Mouse (Mus musculus): ENCODE results near the gene Cand1. TPM values are rescaled to one million over a fixed set of nuclear protein-coding genes. Genes with fewer than 3 reads are reported as not detected.
A peak's percentile ranks its signal among the peaks of the same experiment; 100 is the strongest.

Gene Cand1
- polyA plus RNA-seq, 1 experiment, result 30.8 TPM

- TF ChIP-seq TCF12 (IDR thresholded peaks at IDR 0.05; ENCODE audit: insufficient read depth, poor library complexity, severe bottlenecking), result no peak
- TF ChIP-seq USF1 (IDR thresholded peaks at IDR 0.05; ENCODE audit: low read depth), result no peak
- no peak for TF ChIP-seq CEBPB (IDR thresholded peaks at IDR 0.05; ENCODE audit: insufficient read depth, poor library complexity, severe bottlenecking)
- no peak for TF ChIP-seq MAX (IDR thresholded peaks at IDR 0.05; ENCODE audit: low read depth)
- TF ChIP-seq REST (IDR thresholded peaks at IDR 0.05; ENCODE audit: insufficient read depth, insufficient read length), result no peak
- no peak for TF ChIP-seq POLR2AphosphoS2 (IDR thresholded peaks at IDR 0.05; ENCODE audit: insufficient read length, low read depth)
- TF ChIP-seq SRF (IDR thresholded peaks at IDR 0.05; ENCODE audit: control insufficient read depth, insufficient read length, low read depth), result no peak
- no peak for TF ChIP-seq MYOG (IDR thresholded peaks at IDR 0.05; ENCODE audit: control insufficient read depth in 1 of 3, insufficient read depth in 1 of 3, insufficient read length in 2 of 3, low read depth in 2 of 3)
- no peak overlapping the region for H3K4me2 ChIP-seq (ENCODE audit: low read depth)
- no peaks in the 10 kb centered on the region for H3K27me3 ChIP-seq (ENCODE audit: control insufficient read depth, insufficient read depth, insufficient read length)
- H3K79me2 ChIP-seq (ENCODE audit: control insufficient read depth, insufficient read depth), result no peaks in the 10 kb centered on the region
- no peaks in the 10 kb centered on the region for H3K36me3 ChIP-seq (ENCODE audit: control insufficient read depth, insufficient read depth)
- H3ac ChIP-seq (ENCODE audit: control insufficient read depth, insufficient read length), result no peak overlapping the region
- H3K4me3 ChIP-seq, result no peak overlapping the region
These were observed 32.1 kb upstream of the Cand1 start for GRCm38 (mm10) chr10:119272005-119272404.

GRCm38 (mm10) chr10:119271101-119271500 is 31.2 kb upstream of the Cand1 start:
- no peaks in the 10 kb centered on the region for H3K36me3 ChIP-seq (ENCODE audit: control insufficient read depth, insufficient read depth)
- TF ChIP-seq USF1 (IDR thresholded peaks at IDR 0.05; ENCODE audit: low read depth), result no peak
- no peak for TF ChIP-seq MAX (IDR thresholded peaks at IDR 0.05; ENCODE audit: low read depth)
- no peak for TF ChIP-seq TCF12 (IDR thresholded peaks at IDR 0.05; ENCODE audit: insufficient read depth, poor library complexity, severe bottlenecking)
- no peak for TF ChIP-seq TCF3 (IDR thresholded peaks at IDR 0.05; ENCODE audit: insufficient read length, low read depth)
- no peak for TF ChIP-seq POLR2AphosphoS2 (IDR thresholded peaks at IDR 0.05; ENCODE audit: insufficient read length, low read depth)
- no peak for TF ChIP-seq E2F4 (IDR thresholded peaks at IDR 0.05; ENCODE audit: insufficient read depth)
- no peak for TF ChIP-seq CEBPB (IDR thresholded peaks at IDR 0.05; ENCODE audit: insufficient read depth, poor library complexity, severe bottlenecking)
- TF ChIP-seq REST (IDR thresholded peaks at IDR 0.05; ENCODE audit: insufficient read depth, insufficient read length), result no peak
- no peak for TF ChIP-seq MYOG (IDR thresholded peaks at IDR 0.05; ENCODE audit: control insufficient read depth in 1 of 3, insufficient read depth in 1 of 3, insufficient read length in 2 of 3, low read depth in 2 of 3)
- no peak overlapping the region for H3K4me2 ChIP-seq (ENCODE audit: low read depth)
- H3K4me3 ChIP-seq, result no peak overlapping the region
- no peaks in the 10 kb centered on the region for H3K27me3 ChIP-seq (ENCODE audit: control insufficient read depth, insufficient read depth, insufficient read length)
- H3K79me2 ChIP-seq (ENCODE audit: control insufficient read depth, insufficient read depth), result no peaks in the 10 kb centered on the region
- no peak overlapping the region for H3ac ChIP-seq (ENCODE audit: control insufficient read depth, insufficient read length)

- Histone ChIP-seq H3K79me2 (ENCODE audit: control insufficient read depth, insufficient read depth) (no peaks in the 10 kb centered on the region), H3ac (ENCODE audit: control insufficient read depth, insufficient read length) (no peak overlapping the region), H3K4me3 (no peak overlapping the region), H3K4me2 (ENCODE audit: low read depth) (peak overlapping the region; percentile 50), H3K36me3 (ENCODE audit: control insufficient read depth, insufficient read depth) (no peaks in the 10 kb centered on the region), H3K27me3 (ENCODE audit: control insufficient read depth, insufficient read depth, insufficient read length) (no peaks in the 10 kb centered on the region)
- no peak for TF ChIP-seq USF1 (IDR thresholded peaks at IDR 0.05; ENCODE audit: low read depth)
- TF ChIP-seq MYOD1 (IDR thresholded peaks at IDR 0.05; ENCODE audit: control insufficient read depth in 1 of 3, insufficient read length in 2 of 3, low read depth in 2 of 3), result peak; percentile 58 to 98 (median 94)
- TF ChIP-seq TCF3 (IDR thresholded peaks at IDR 0.05; ENCODE audit: insufficient read length, low read depth), result peak; percentile 94
- TF ChIP-seq MAX (IDR thresholded peaks at IDR 0.05; ENCODE audit: low read depth), result no peak
- no peak for TF ChIP-seq CEBPB (IDR thresholded peaks at IDR 0.05; ENCODE audit: insufficient read depth, poor library complexity, severe bottlenecking)
- no peak for TF ChIP-seq REST (IDR thresholded peaks at IDR 0.05; ENCODE audit: insufficient read depth, insufficient read length)
- TF ChIP-seq POLR2AphosphoS2 (IDR thresholded peaks at IDR 0.05; ENCODE audit: insufficient read length, low read depth), result no peak
- peak; percentile 81 to 96 (median 85) for TF ChIP-seq MYOG (IDR thresholded peaks at IDR 0.05; ENCODE audit: control insufficient read depth in 1 of 3, insufficient read depth in 1 of 3, insufficient read length in 2 of 3, low read depth in 2 of 3)
- TF ChIP-seq SRF (IDR thresholded peaks at IDR 0.05; ENCODE audit: control insufficient read depth, insufficient read length, low read depth), result peak; percentile 10
- no peak for TF ChIP-seq POLR2A (IDR thresholded peaks at IDR 0.05; ENCODE audit: insufficient read length, low read depth)
- TF ChIP-seq TCF12 (IDR thresholded peaks at IDR 0.05; ENCODE audit: insufficient read depth, poor library complexity, severe bottlenecking), result peak; percentile 87
- no peak for TF ChIP-seq E2F4 (IDR thresholded peaks at IDR 0.05; ENCODE audit: insufficient read depth)
These were observed 30.6 kb upstream of the Cand1 start for GRCm38 (mm10) chr10:119270384-119270985.

- Histone ChIP-seq H3K27me3 (ENCODE audit: control insufficient read depth, insufficient read depth, insufficient read length) (no peaks in the 10 kb centered on the region), H3K4me2 (ENCODE audit: low read depth) (no peak overlapping the region), H3K79me2 (ENCODE audit: control insufficient read depth, insufficient read depth) (no peaks in the 10 kb centered on the region), H3K36me3 (ENCODE audit: control insufficient read depth, insufficient read depth) (no peaks in the 10 kb centered on the region), H3ac (ENCODE audit: control insufficient read depth, insufficient read length) (no peak overlapping the region), H3K4me3 (no peak overlapping the region)
- TF ChIP-seq REST (IDR thresholded peaks at IDR 0.05; ENCODE audit: insufficient read depth, insufficient read length), result no peak
These were observed 24.9 kb upstream of the Cand1 start for GRCm38 (mm10) chr10:119264761-119265160.

GRCm38 (mm10) chr10:119262821-119263220 is 23.0 kb upstream of the Cand1 start:
- Histone ChIP-seq H3K4me3 (no peak overlapping the region), H3K36me3 (ENCODE audit: control insufficient read depth, insufficient read depth) (no peaks in the 10 kb centered on the region), H3K4me2 (ENCODE audit: low read depth) (no peak overlapping the region), H3ac (ENCODE audit: control insufficient read depth, insufficient read length) (no peak overlapping the region), H3K27me3 (ENCODE audit: control insufficient read depth, insufficient read depth, insufficient read length) (no peaks in the 10 kb centered on the region), H3K79me2 (ENCODE audit: control insufficient read depth, insufficient read depth) (no peaks in the 10 kb centered on the region)
- TF ChIP-seq CEBPB (IDR thresholded peaks at IDR 0.05; ENCODE audit: insufficient read depth, poor library complexity, severe bottlenecking), result no peak
- no peak for TF ChIP-seq USF1 (IDR thresholded peaks at IDR 0.05; ENCODE audit: low read depth)
- TF ChIP-seq SRF (IDR thresholded peaks at IDR 0.05; ENCODE audit: control insufficient read depth, insufficient read length, low read depth), result no peak

Data from myocyte (in vitro differentiated cells).